Mouse (Mus musculus) erythroblast, embryonic 14.5 days (primary cell): ENCODE results near the gene Rbfox1.

Experiments
- GATA1 ChIP-seq: IDR thresholded peaks from 2 replicates; pipeline ENCODE4 v1.6.1; 2012; ENCODE audit warnings: low read length, inconsistent platforms, mixed read lengths
- TAL1 ChIP-seq: IDR thresholded peaks from 3 replicates; pipeline ENCODE4 v1.6.1; 2012; ENCODE audit warnings: low read length, inconsistent platforms, mixed read lengths

GRCm38 (mm10) chr16:7149106-7149899 lies 1264.1 kb downstream of the Rbfox1 start:
- TF ChIP-seq GATA1 (no peak), TAL1 (no peak)
